ENCODE assay signal across 8 mouse cellular contexts in the genomic region with DNA sequence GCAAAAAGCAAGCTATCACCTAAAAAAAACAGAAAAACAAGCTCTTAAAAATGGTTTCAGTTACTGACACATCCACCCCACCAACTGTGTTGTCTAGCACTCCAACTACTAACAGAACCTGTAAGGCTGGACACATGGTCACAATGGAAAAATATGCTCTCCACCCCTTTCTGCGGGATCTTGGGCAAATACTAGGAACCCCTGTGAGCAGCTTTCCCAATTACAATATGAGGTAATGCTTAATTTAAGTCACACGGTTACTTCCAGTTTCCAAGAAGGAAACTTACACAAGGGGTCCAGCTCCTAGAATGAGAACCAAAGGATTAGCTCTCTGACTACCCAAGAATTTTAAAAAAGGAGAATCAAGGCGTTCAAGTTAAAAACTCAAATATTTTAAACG. TPM values are rescaled to one million over a fixed set of nuclear protein-coding genes. Genes with fewer than 3 reads are reported as not detected.
DNase-seq lines count a peak whose midpoint lies in the region; ATAC-seq lines count a peak whose summit lies in the region.

No protein-coding gene starts in this region.

- peaks cover 36% of the 10 kb centered on the region for H3K36me3 ChIP-seq in heart, embryonic 10.5 days
- peaks cover 19% of the 10 kb centered on the region for H3K36me3 ChIP-seq in hindbrain, embryonic 15.5 days
- H3K36me3 ChIP-seq in macrophage (ENCODE audit: inconsistent target), result peaks cover 26% of the 10 kb centered on the region; the same call in 1 of the 2 replicates

- no peak for ATAC-seq in hindbrain, embryonic 15.5 days (ENCODE audit: low FRiP score, low read depth)

- H3K9me3 ChIP-seq in heart, embryonic 10.5 days, result no peaks in the 10 kb centered on the region
- no peaks in the 10 kb centered on the region for H3K9me3 ChIP-seq in hindbrain, embryonic 15.5 days

- DNase-seq in heart, embryonic 10.5 days (ENCODE audit: low spot score), result no peak
- no peak for DNase-seq in heart, adult 8-10 months (ENCODE audit: low spot score)
- peak; percentile 58 for DNase-seq in Muller cell, postnatal 12 days (ENCODE audit: inconsistent ontology term)
- no peak for DNase-seq in cerebellum, postnatal 14 days
- no peak for DNase-seq in frontal cortex, adult 2 months (ENCODE audit: extremely low spot score in 1 of 2, low spot score in 1 of 2)
- no peak for DNase-seq in urinary bladder, postnatal 36 days (ENCODE audit: low spot score in 2 of 2)

- WGBS in heart, embryonic 10.5 days, result 57% methylated on average over 4 of the region's 4 CpGs
- WGBS in hindbrain, embryonic 15.5 days, result 39% methylated on average over 4 of the region's 4 CpGs
- 32% methylated on average over 4 of the region's 4 CpGs for WGBS in macrophage (ENCODE audit: missing documents)

- peaks cover 60% of the 10 kb centered on the region for H3K79me2 ChIP-seq in macrophage (ENCODE audit: inconsistent target)

- H3K4me3 ChIP-seq in heart, embryonic 10.5 days, result peak overlapping the region; percentile 96
- peak overlapping the region; percentile 95 for H3K4me3 ChIP-seq in hindbrain, embryonic 15.5 days
- H3K4me3 ChIP-seq in macrophage (ENCODE audit: inconsistent target), result peak overlapping the region; percentile 52

- H3K27me3 ChIP-seq in heart, embryonic 10.5 days (ENCODE audit: insufficient read depth, poor library complexity, severe bottlenecking), result no peaks in the 10 kb centered on the region
- H3K27me3 ChIP-seq in hindbrain, embryonic 15.5 days, result no peaks in the 10 kb centered on the region

- peaks cover 5% of the 10 kb centered on the region for H3K4me1 ChIP-seq in heart, embryonic 10.5 days
- peaks cover 14% of the 10 kb centered on the region for H3K4me1 ChIP-seq in hindbrain, embryonic 15.5 days (replicated peaks)

- peak overlapping the region; percentile 81; the same call in 1 of the 2 replicates for H3K9ac ChIP-seq in hindbrain, embryonic 15.5 days

- peak overlapping the region; percentile 99; the same call in 1 of the 2 replicates for H3K27ac ChIP-seq in heart, embryonic 10.5 days
- H3K27ac ChIP-seq in hindbrain, embryonic 15.5 days (replicated peaks), result no peak overlapping the region
- peak overlapping the region; percentile 38 for H3K27ac ChIP-seq in macrophage

- H3K4me2 ChIP-seq in hindbrain, embryonic 15.5 days, result peak overlapping the region; percentile 75

RNA-seq across cellular contexts. Expression of gene Sav1, which starts 1.3 kb away (rescaled TPM):
- 3.9 and 6.8 TPM in 2 replicates for polyA plus RNA-seq in heart, embryonic 10.5 days (2016; fragmentation: Nextera tagmentation; extraction: Ambion mirVana)
- total RNA-seq in heart, adult 8-10 months (2022), result 10 to 100 TPM; 18.7 to 24.2 (median 22.0) TPM
- polyA plus RNA-seq in hindbrain, embryonic 15.5 days (2015; fragmentation: Nextera tagmentation; extraction: Ambion mirVana), result 3.4 and 3.6 TPM in 2 replicates
- total RNA-seq in macrophage (2018; cell fraction: chromatin; rRNA removed), result 100 to 1,000 TPM; 153 to 862 (median 271) TPM
- 100 to 1,000 TPM in 1 of 26 experiments, 10 to 100 TPM in 25; 43.1 to 120 (median 56.9) TPM for total RNA-seq in macrophage (2018; cell fraction: cytosol; rRNA removed)
- 100 to 1,000 TPM; 136 to 827 (median 229) TPM for total RNA-seq in macrophage (2018; cell fraction: nucleus; rRNA removed)
- 38.7 to 58.7 TPM (median 45.1 TPM) in 3 replicates for polyA plus RNA-seq in macrophage (2018)
- polyA plus RNA-seq in frontal cortex, adult 2 months (2012; rRNA removed), result 20.4 and 22.2 TPM in 2 replicates
